Mouse (Mus musculus): ENCODE data around the gene Commd4.

DNA sequence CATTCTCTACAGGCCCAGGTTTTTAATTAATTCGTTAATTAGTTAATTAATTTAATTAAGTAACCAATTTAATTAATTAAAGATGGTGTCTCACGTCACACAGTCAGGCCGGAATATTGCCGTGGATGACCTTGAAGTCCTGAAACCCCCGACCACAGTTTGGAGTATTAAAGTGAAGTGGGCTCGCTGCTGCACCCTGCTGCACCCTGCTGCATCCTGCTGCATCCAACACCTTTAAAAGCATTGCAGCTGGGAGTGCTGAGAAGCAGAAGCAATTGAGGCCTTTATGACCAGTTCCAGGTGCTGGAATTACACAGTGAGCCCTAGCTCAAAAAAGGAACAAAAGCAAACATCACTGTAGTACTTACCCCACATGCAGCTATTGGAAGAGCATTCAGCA lies 5.8 kb downstream of the Commd4 start:
- TF ChIP-seq POLR2A (IDR thresholded peaks at IDR 0.05; ENCODE audit: borderline replicate concordance, insufficient read depth, low read length) (no peak), CTCF (IDR thresholded peaks at IDR 0.05; ENCODE audit: borderline replicate concordance, insufficient read depth, low read depth, low read length) (no peak)
